Mouse (Mus musculus): ENCODE results near the gene Gm21976. TPM values are rescaled to one million over a fixed set of nuclear protein-coding genes. Genes with fewer than 3 reads are reported as not detected.

Gene Gm21976
- total RNA-seq, 1 experiment from 2014 or later: not detected

DNA sequence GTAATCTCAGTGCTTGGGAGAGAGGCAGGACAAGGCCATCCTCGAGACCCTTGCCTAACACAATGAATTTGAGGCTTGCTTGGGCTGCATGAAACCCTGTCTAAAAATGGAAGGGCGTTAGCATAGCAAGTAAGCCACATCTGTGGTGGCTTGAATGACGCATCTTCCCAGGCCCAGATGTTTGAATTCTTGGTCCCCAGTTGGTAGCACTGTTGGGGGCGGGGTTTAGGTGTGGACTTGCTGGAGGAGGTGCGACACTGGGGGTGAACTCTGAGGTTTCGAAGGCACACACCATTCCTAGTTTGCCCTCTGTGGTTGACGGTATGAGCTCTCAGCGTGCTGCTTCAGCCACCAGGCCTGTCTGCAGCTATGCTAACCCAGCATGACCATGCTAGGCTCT is 12.0 kb downstream of the Gm21976 start:
- ATAC-seq (ENCODE audit: extremely low read depth, insufficient number of reproducible peaks, low FRiP score, poor library complexity, severe bottlenecking): no peak

DNA sequence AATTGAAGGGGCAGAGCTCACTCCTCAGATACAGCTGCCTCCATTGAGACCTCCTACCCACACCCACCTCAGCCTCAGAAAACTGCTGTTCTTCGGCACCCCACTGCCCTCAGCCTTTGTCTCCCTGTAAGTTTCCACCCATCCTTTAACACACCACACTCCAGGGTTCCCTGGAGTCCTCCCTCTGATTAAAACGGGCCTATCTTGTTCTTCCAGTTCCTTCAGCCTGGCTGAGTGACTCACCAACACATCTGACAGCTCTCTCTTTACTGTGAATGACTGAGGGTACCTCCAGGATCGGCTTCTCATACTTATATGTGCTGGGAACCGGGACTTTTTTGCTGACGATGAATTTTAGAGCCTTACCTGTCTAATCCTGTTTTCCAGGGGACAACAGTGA is 16.4 kb downstream of the Gm21976 start:
- ATAC-seq (ENCODE audit: extremely low read depth, insufficient number of reproducible peaks, low FRiP score, poor library complexity, severe bottlenecking): no peak

DNA sequence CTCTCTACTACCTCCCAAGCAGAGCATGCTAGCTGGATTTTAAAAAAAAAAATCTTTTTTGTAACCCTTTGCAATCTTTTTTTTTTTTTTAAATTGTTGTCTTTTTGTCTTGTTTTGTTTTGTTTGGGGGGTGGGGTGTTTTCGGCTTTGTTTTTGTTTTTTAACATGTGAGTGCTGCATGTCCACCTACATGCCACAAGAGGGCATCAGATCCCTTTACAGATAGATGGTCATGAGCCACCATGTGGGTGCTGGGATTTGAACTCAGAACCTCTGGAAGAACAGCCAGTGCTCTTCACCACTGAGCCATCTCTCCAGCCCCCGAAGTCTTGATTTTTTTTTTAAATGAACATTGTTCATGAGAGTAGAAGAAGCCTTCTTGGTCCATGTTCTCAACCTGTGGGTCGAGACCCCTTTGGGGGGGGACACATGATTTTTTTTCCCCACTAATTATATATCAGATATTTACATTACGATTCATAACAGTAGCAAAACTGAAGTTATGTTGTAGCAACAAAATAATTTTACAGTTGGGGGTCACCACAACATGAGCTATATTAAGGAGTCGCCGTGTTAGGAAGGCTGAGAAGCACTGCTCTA is 18.3 kb downstream of the Gm21976 start:
- no peak for ATAC-seq (ENCODE audit: extremely low read depth, insufficient number of reproducible peaks, low FRiP score, poor library complexity, severe bottlenecking)

DNA sequence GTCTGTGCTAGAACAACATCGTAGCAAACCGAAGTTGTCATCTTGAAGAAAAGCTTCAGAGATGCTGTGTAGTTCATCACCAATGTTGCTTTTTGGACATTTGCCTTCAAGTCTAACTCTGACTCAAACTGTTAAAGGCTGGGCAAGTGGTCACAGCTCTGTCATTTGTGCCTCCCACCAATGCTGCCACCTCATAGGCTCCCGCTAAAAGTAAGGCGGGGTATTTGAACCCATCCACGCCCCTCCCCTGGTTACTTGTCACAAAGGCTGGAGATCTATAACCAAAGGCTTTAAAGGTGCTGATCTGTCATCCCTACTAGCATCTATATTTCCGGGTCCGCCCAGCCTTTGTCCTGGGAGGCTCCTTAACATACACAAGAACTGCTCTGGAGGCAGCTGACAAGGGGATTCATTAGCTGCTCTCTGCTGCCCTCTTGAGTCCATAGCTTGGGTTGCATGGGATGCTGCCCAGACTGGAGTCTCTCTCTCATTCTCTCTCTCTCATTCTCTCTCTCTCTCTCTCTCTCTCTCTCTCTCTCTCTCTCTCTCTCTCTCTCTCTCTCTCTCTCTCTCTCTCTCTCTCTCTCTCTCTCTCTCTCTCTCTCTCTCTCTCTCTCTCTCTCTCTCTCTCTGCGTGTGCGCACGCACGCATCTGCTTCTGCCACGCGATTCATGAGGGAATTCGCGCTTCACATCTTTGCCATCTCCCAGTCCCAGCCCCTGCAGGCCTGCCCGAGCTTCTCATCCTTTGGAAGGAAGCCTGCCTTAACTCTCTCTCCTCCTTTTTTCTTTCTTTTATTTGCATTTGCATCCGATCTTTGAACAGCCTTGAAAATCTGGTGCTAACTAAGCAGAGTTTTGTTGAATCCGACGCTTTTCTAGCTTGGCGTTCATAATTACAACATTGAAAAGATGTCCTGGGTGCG is 19.4 kb downstream of the Gm21976 start:
- peak; percentile 82 for ATAC-seq (ENCODE audit: extremely low read depth, insufficient number of reproducible peaks, low FRiP score, poor library complexity, severe bottlenecking)

DNA sequence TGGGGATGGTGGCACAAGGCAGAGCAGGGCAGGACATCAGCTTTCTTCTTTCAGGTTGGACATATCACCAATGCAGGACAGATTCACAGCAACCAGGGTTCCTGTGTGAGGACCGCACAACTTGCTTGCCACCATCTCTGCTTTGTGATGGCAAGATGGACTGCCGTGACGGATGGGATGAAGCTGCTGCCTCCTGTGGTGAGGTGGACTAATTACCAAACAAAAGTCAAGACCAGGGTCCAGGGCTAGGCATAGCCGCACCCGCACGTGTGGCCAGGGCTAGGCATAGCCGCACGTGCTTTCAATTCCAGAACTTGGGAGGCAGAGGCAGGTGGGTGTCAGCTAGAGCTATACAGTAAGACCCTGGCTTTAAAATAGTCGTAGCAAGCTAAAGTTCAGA is 25.6 kb downstream of the Gm21976 start:
- ATAC-seq (ENCODE audit: extremely low read depth, insufficient number of reproducible peaks, low FRiP score, poor library complexity, severe bottlenecking): no peak

DNA sequence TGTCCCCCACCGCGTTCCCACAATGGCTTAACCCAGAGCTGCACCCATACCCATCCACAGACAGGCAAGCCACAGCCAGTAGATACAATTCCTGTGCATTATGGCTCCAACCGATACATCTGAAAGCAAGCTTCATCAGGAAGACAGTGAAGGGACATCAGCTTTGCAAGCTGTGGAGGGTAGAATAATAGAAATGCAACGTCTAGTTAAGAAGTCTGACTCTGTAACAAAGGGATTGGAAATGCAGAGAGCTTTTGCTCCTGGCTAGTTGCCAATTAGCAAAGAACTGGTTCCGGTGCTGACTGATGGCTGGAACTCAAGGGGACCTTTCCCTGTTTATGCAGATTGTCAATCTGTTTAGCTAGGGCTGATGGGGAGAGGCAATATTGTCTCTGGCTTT is 26.7 kb downstream of the Gm21976 start:
- no peak for ATAC-seq (ENCODE audit: extremely low read depth, insufficient number of reproducible peaks, low FRiP score, poor library complexity, severe bottlenecking)

DNA sequence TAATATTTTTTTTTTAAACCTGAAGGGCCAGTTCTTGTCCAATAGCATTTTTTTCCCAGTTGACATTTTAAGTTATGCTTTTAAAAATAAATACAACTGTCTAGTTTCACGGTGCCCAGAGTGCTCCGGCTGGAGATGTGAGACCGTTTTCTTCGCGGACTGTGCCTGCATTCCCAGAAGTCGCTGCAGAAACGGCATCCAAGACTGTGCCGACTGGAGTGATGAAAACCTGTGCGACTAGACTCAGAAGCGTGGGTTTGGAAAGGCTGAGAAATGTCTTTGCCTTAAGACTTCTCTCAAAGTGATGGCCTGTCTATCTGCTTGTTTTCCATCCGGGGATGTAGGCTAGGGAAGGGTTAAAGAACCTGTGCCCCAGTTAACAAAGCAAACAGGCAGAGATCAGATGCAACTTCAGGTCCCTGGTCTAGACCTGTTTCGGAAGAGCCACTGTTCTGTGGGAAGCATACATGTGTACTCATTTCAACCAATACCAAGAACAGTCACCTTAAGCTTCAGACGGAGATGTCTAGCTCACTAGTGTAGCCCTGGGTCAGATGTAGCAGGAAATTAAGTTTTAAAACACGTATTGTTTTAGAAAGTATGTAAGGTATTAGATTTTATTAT is 27.3 kb downstream of the Gm21976 start:
- no peak for ATAC-seq (ENCODE audit: extremely low read depth, insufficient number of reproducible peaks, low FRiP score, poor library complexity, severe bottlenecking)

DNA sequence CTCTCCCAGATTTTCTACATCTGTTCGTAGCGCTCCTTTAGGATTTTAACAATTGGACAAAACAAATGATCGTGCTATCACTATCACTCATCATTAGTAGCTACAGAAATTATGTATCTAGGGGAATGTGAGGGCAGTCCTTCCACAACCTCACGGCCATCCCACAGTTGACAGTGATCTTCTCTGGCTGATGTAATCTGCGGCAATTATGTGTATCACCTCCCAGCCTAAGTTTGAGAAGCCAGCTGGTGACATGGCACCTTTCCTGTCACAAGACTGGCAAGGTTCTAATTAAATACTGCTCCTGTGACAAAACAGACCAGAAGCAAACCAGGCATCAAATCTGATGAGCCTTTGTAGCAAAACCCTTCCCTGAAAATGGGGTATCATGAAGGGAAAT is 28.3 kb downstream of the Gm21976 start:
- no peak for ATAC-seq (ENCODE audit: extremely low read depth, insufficient number of reproducible peaks, low FRiP score, poor library complexity, severe bottlenecking)

DNA sequence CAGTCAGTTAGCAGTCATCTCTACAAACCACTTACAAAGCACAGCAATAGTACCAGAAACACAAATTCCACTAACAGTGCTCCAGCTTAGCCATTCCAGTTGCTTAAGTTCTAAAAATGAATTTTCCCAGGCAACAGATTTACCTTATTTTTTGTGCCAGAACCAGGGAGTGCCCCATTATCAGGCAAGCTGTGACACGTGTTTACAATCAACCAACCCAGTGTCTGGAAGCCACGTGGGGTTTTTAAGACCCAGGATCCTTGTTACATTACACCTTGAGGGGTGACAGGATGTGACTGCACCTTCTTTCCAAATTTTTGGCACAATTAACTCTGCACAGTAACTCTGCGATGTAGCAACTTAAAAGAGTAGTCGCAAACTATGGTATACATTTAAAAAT is 29.0 kb downstream of the Gm21976 start:
- no peak for ATAC-seq (ENCODE audit: extremely low read depth, insufficient number of reproducible peaks, low FRiP score, poor library complexity, severe bottlenecking)

DNA sequence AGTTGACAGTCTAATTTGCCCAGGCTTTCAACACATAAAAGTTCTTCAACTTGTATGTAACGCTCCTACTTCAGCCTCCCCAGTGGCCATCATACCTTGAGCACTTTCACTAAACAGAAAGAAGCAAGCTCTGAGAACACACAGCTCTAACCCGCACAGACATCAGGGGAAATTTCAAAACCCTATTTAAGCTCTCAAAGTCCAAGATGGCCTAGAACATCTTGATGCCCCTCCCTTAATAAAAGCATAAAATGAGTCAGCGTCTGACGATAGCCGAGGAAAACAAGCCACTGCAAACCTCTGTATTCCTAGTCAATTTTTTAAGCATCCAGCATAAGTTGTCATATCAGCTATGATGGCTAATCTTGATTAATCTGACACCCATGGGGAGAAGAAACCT is 31.9 kb downstream of the Gm21976 start:
- ATAC-seq (ENCODE audit: extremely low read depth, insufficient number of reproducible peaks, low FRiP score, poor library complexity, severe bottlenecking): no peak

DNA sequence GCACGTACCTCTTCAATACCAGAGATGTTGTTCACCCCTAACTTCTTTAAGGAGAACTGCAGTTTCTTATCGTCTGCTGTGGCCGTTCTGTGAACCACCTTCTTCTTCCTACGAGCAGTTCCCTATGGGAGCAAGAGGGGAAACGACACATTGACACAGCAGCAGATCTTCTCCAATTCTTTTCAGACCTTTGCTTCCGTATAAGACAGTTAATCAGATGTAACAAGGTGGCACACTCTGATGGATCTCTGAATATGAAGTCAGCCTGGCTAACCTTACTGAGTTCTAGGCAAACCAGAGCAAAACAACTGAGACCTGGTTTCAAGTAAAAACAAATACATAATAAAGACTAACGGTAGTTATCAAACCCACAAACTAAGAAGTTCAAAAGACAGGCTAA is 33.9 kb downstream of the Gm21976 start:
- no peak for ATAC-seq (ENCODE audit: extremely low read depth, insufficient number of reproducible peaks, low FRiP score, poor library complexity, severe bottlenecking)

DNA sequence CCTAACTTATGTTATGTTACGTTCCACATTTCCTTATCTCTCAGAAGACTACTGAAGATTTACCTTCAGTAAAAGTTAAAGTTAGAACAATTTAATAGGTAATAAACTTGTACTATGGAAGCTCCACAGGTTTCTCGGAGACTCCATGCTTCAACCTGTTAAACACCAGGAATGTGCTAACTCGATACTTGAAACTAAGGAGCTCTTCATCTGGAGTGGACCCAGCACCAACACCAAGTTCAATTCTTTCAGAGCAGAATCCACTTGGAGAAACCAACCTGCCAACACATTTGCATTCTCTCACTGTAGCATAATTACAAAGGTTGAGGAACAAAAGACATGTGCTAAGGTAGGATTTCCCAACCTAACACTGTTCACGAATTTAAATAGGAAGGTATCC is 35.4 kb downstream of the Gm21976 start:
- ATAC-seq (ENCODE audit: extremely low read depth, insufficient number of reproducible peaks, low FRiP score, poor library complexity, severe bottlenecking): no peak

DNA sequence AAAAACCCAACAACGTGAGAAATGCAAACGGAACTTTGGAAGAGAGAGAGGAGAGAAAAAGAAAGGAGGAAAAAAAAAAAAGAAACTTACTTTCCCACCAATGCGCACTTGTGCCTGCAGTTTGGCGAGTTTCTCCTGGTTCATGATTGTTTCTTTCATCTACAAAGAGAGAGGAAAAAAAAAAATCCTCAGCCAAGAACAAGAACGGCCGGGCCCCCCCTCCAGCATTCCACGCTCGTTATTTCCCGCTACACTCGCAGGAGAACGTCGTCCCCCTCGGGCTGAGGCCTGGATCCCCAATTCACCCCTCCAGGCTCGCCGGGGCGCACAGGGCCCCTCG is 36.4 kb downstream of the Gm21976 start:
- ATAC-seq (ENCODE audit: extremely low read depth, insufficient number of reproducible peaks, low FRiP score, poor library complexity, severe bottlenecking): no peak

DNA sequence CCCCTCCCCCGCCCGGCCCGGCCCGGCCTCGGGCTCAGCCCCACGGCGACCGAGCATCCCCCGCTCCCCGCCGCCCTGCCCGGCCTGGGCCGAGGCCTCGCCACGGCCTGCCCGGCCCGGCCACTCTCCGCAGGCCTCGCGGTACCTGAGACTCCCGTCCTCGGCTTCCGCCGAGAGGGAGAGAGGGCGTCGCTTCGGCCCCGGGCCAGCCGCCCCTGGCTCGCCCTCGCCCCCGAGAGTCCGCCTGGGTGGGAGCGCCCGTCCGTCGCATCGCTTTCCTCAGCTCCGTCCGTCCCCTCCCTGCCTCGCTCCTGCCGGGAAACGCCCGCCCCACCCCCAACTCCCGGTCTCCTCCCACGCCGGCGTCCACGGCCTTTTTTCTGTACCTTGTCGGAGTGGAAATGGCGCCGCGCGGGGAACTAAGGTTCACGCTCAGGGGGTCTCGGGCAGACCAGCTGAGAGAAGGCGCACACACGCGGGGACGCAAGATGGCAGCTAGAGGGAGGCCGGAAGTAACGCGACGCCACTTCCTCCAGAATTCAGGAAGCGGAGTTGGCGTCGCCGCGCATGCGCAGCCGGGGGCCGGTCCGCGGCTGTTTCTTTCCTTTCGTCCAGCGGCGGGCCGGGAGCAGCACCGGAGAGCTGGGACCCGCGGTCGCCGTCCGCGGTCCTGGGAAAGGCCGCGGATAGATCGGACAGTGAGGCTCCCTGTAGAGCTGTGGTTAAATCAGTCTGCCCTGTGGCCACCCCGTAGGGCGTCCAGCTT is 37.0 kb downstream of the Gm21976 start, which contains the start of gene Btf3:
Gene Btf3 (minus strand): TSS at position 527 of the 766 bp plus-strand sequence.
- ATAC-seq (ENCODE audit: extremely low read depth, insufficient number of reproducible peaks, low FRiP score, poor library complexity, severe bottlenecking): peak; percentile 96

DNA sequence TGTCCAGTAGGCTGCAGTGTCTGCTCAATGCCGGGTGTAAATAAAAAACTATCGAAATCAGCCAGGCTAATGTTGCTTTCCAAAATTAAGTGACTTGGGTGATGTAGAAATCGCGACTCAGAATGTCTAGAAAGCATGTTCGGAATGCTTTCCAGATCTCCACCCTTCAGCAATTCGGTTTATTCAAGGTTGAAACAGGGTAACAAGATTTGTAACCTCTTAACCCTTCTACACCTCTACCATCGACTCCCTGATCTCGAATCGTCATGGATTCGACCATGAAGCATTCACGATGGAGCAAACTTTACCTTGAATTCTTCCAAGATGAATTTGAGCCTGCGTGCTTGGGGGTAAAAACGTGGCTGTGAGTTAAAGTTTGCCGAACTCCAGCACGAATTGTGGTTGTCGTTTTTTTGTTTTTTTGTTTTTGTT is 37.6 kb downstream of the Gm21976 start:
- ATAC-seq (ENCODE audit: extremely low read depth, insufficient number of reproducible peaks, low FRiP score, poor library complexity, severe bottlenecking): no peak

DNA sequence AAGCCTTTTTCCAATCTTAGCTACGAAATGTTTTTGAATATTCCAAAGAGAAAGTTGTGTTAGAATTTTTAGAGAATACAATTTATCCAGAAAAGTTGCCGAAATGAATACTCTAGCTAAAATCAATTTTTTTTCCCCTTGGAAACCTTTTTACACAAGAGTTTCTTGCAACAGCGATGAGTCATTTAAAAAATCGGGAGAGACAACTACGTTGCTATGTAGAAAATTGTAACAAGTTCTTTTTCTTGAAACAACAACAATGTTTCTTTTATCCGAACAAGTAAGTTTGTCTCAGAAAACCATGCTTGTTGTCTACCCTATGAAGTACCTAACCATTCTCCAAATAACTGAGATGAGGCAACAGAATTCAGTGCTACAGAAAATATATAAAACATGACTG is 38.2 kb downstream of the Gm21976 start:
- ATAC-seq (ENCODE audit: extremely low read depth, insufficient number of reproducible peaks, low FRiP score, poor library complexity, severe bottlenecking): no peak

DNA sequence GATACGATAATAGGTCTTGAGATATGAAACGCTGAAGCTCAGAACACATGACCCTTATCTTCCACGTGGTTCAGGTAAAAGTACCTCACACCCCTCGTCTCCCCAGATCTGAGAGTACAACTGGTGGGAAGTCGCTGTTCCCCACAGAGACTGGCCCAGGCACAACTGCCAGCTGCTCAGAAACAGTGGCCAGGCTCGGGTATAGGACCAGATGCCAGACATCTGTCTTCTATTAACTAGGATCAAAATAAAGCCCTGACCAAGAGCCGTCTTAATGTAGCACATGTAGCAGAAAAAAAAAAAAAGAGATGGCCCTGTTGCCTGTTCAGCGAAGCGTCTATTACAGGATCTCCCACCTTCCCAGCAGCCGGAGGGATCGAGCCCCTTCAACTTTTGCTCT is 45.3 kb downstream of the Gm21976 start:
- no peak for ATAC-seq (ENCODE audit: extremely low read depth, insufficient number of reproducible peaks, low FRiP score, poor library complexity, severe bottlenecking)

DNA sequence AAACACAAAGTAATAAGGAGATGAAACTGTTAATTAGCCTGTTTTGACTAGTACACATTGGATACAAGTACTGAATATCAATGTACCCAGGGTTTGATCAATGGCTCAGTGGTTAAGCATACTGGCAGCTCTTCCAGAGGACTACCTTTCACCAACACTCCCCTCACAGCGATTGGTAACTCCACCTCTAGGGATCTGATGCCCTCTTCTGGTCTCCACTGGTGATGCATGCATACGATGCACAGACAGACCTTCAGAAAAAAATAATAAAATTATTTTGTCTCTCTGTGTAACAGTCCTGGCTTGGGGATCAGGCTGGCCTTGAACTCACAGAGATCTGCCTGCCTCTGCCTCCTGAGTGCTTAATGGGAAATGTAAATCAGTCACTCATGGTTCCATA is 52.4 kb downstream of the Gm21976 start:
- ATAC-seq (ENCODE audit: extremely low read depth, insufficient number of reproducible peaks, low FRiP score, poor library complexity, severe bottlenecking): peak; percentile 33; the same call in 1 of the 2 replicates

DNA sequence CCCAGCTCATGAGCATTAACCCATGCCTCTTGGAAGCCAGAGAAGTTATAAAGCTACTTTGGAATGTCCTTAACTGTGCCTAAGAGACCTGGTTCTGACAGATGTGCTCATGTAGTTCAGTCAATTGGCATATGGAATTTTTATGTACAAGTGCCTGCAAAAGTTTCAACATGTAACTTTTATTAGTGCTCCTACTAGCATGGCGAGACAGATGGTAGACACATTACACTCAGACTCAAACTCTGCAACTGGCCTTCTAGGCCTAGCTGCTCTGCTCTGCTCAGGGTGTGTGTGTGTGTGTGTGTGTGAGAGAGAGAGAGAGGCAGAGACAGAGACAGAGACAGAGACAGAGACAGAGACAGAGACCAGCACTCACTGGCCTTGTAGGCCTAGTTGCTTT is 56.5 kb downstream of the Gm21976 start:
- no peak for ATAC-seq (ENCODE audit: extremely low read depth, insufficient number of reproducible peaks, low FRiP score, poor library complexity, severe bottlenecking)

Measured in neutrophil, adult 5-6 weeks (primary cell).